Mouse (Mus musculus) embryo, embryonic 11.5 days (tissue): Measurements from ENCODE around the gene Schip1.
"Not testable (repeated sequence)": the region's sequence is repeated elsewhere in the genome, so short reads cannot be mapped to it uniquely, and the experiment has no call there.

Experiments used
- DNase-seq: peaks from one replicate; pipeline ENCODE4 v3.0.0-alpha.2; 2012; ENCODE audit warnings: low read depth, low spot score

Schip1 gene

DNA sequence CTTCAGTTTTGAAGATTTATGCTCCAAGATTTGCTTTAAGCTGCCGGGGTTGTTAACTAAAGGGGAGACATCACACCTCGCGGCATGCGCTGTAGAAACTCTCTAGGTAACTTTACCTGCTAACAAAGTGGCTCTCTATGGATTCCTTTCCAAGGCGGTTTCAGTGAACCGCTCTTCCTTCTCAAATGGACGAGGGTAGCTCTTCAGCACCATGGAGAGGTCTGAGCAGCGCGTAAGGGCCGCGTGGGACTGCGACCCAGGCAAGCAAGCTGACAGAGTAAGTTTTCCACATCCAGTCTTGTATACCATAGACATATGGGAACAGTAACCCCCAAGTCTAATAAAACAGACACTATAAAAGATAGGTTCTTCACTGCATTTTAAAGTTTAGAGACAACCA lies at the start of gene Schip1:
TSS of gene Schip1 (plus strand) at position 72 of the 400 bp plus-strand sequence.
- peak; percentile 67 for DNase-seq

- DNase-seq, result no peak
Measured at GRCm38 (mm10) chr3:68015786-68016185, 48.8 kb upstream of the Schip1 start.

DNA sequence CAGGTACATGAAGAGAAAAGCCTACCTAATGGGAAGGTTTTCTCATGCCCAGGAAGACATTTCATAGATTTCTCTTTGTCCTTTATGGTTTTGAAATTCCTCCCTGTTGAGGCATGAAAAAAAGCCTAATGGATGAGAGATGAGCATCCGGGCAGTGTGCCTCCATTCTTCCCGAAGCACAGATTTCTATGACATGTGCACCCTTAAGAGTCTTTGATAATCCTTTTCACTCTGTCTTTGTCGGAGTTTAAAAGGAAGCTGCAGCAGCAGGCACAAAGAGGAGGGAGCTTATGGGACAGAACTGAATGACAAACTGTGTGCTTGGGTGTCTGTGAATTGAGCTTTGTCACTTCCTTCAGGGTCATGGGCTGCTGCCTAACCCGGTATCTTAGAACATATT lies 45.2 kb upstream of the Schip1 start:
- DNase-seq, result no peak

DNA sequence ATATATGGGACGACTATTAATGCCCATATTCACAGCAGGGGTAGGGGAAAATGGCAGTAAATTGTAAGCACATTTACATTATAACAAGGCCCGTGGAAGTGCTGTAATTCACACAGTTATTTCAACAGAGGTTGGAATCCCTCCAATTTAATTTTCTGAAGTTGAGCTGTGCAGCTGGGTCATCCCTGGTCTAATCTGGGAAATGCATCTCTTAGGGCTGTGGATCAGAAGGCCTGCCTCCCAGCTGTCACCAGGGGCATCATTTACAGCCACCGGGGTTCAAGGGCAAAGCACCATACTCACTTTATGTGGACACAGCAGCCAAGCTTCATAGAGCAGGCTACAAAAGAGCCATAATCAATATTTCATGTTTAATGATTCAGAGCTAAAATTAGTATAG lies 28.5 kb upstream of the Schip1 start:
- DNase-seq, result no peak

- DNase-seq, result no peak
Measured at GRCm38 (mm10) chr3:68042951-68043350, 21.7 kb upstream of the Schip1 start.

DNA sequence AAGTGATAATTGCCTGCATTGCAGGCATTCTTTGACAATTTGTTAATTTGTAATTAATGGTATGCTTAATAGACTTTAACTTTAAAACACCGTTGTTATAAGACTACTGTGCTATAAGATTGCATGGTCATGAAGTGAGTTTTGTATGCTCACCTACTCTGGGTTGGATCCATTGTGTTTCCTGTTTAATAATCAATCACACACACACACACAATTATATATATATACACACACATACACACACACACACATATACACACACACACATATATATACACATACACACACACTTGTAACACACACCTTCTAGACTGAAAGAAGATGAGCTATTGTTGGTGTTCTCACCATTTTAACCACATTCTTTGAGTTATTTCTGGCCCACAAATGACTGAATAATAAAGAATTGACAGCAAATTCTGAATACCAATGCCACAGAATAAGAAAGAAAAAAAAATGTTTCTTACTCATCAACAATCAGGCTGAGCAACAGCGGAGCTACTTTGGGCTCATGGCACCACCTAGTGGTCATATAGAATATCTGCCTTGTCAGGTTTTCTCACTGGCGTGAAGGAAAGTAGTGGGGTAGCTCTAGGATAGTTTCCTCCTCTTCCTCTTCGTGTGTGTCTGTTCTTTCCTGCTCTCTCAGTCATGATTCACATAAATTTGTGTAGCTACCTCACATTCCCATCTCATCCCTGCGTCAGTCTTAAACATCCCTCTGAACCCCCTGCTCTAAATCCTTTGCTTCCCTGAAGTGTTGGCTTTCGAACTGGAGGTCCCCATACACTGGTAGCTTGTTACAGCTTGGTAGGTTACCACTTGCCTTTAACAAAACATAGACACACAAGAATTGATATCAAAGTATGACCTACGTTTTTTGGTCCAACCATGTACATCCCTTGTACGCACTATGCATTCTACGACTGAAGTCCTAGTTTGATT lies 18.9 kb upstream of the Schip1 start:
- peak; percentile 51 for DNase-seq

DNA sequence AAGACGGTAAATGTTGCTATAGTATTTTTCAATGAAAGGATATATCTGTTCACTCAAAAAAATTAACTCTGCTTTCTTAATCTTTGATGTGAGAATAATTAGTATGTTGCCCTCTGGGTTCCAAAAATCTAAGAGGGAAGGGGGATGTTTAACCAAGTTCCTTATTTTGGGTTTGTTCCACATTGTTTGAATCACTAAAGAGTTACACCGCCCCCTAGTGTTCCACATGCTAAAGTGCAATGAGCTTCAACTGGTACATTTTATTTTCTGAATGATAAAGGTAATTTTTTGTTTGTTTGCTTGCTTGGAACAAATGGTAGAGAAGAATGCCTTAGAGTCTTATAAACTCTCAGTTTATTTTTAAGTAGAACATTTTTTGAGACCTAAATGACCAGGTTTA lies 11.1 kb upstream of the Schip1 start:
- peak; percentile 24 for DNase-seq

GRCm38 (mm10) chr3:68055071-68055470 lies 9.5 kb upstream of the Schip1 start:
- no peak for DNase-seq

GRCm38 (mm10) chr3:68056373-68057275 lies 8.0 kb upstream of the Schip1 start:
- peak; percentile 44 for DNase-seq

GRCm38 (mm10) chr3:68059162-68059800 lies 5.3 kb upstream of the Schip1 start:
- DNase-seq, result peak; percentile 26

DNA sequence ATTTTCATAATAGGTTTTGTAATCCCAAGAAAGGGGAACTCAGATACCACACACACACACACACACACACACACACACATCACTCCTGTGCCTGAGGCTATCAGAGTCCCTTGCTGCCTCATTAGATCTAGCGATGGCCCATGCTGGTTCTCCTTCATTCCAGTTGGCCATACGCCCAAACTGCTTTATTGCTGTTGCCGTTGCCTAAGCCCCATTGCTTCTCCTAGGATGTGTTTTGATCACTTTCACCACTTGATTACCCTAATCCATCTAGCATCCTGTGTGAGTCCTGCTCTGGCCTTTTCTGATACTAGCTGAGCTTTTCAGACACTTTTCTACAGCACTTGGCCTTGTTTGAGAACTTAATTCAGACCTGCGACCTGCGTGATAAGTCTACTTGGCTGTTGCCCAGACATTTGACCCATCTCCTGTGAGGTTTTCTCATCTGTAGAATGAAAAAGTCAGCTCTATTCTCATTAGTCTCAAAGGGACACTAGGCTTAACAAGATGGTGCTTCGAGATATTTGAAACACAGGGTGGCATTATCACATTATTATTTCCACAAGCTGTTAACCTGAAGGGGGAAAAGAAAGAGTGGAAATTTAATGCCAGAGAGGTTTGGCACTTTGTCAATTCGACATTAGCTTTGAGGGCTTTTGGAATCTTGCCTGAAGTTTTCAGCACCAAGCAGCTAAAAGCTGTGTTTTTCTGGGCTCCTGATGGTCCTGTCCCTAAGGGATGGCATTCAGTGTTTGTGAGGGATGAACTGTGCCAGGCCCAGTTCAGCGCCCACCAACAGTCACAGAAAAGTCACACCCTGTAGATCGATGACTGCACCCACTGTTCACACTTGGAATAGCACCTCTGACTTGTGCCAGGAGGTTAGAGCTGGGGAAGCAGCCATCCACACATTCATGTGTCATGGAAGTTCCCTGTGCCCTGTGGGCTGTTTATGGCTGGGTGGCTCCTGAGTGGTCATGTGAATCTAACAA lies 7.1 kb downstream of the Schip1 start:
- no peak for DNase-seq

DNA sequence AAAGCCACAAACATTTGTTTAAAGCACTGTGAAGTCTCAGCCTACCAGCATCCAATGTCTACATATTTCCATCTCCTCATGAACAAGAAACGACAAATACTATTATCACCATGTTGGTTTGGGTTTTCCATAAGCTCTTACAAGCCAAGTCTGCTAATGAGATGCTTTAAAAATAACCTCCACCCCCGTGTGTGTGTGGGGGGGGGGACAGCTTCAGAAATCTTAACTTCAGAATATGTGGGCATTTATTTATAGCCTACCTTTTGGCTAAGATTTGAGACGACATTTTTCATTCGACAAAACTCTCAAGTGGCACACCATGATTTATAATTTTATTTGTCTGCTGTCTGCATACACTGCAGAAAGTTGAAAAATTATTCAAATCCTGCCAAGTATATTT lies 12.8 kb downstream of the Schip1 start:
- DNase-seq, result no peak

DNA sequence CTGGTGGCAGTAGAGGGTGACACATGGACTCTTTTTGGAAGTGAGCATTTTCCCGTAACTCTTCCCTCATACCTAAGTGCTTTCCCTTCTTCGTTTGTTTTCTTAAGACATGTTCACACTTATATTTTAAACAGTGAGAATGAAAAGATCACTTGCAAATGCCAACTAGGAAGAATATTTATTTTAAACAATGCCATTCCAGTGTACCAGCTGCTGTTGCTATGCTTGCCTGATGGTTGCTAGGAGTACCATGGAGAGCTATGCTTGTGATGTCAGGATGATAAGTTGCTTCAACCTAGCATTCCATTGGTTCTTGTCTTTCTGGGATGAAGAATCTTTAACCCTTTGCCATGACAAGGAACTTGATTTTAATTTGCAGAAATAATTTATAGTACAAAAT lies 20.4 kb downstream of the Schip1 start:
- no peak for DNase-seq

DNA sequence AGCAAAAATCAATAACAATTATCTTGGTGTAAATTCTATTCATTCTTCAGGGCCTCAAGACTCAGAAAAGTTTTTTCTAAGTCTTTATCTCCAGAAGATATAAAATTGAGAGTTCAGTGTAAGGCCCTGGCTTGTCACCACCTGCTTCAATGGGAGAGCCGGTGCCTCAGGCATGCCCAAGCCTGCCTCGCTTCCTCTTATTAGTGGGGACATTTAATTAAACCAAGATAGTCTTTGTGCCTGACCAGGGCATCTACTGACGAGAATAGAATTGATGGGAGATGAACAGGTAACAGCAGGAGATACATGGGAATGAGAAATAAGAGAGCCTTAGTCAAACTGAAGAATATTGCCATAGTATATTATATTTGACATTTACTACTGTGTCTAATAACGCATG lies 27.5 kb downstream of the Schip1 start:
- no peak for DNase-seq

- DNase-seq, result no peak
Measured at GRCm38 (mm10) chr3:68096724-68097431, 32.3 kb downstream of the Schip1 start.

DNA sequence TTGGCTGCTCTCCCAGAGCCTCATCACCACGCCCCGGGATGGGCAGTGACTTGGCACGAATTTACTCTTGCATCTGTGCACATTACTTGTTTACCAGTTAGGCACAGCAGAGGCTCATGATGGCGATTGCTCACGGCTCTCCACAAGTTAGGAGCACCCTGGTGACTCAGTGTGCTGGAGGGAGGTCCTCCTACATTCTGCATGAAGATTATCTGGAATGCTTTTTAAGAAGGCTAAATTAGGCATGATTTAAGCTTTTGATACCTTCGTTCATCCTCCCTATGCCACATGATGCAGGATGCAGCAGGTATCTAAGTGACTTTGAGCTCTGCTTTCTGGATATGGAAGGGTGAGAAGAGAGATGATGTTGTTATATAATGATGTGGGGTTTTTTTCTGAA lies 35.0 kb downstream of the Schip1 start:
- DNase-seq, result not testable (repeated sequence)

DNA sequence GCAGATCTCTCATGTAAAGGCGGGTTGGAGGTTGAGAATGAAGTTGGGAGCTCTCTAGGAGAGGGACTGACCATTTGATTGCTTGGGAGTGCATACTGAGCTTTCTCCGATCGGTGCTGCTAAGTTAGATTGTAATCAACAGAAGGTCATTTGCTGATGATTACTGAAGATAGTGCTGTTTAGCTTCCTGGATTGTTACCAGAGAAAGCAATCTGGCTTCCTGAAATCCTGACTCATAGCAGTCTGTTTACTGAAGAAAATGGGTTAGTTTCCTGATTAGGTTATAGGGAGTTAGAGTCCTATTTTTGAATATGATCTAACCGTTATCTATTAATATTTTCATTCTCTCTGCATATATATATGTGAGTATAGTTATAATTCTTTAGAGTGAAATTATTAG lies 36.7 kb downstream of the Schip1 start:
- DNase-seq, result no peak

DNA sequence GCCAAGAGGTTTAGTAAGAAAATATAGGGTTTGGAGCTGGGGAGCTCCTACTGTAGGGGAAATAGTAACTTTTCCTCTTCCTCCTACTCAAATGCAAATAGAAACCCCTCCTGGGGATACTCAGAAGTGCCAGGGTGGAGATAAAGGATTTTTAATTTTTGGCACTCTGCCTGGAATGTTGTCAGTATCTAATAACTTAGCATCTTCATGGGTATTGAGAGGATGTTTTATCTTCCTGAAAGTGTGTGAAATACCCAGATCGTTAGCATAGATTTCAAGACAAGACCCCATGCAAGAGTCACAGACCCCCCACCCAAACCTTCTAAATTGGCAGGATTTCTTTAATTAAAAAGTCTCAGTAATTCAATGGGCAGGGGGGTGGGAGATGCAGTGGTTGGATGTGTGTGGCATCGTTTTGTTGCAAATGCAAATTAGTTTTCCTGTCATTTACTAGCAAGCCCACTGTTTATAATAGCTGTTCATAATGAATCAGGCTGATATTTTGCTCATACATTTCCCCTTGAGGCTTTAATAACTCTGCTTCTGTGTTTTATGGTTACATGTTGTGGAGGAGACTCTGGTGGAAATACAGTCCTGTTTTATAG lies 40.6 kb downstream of the Schip1 start:
- no peak for DNase-seq

- DNase-seq, result no peak
Measured at GRCm38 (mm10) chr3:68121338-68121737, 56.7 kb downstream of the Schip1 start.
